Mouse (Mus musculus) megakaryocyte, embryonic 14.5 days (primary cell): Measurements from ENCODE around the gene Tmprss4.

Experiments used
- FLI1 ChIP-seq: IDR thresholded peaks from 2 replicates; pipeline ENCODE4 v1.6.1; 2012; ENCODE audit warnings: low read length, inconsistent platforms, mixed read lengths
- GATA1 ChIP-seq: IDR thresholded peaks from 3 replicates; pipeline ENCODE4 v1.6.1; 2012; ENCODE audit warnings: mixed read lengths, low read length, inconsistent platforms, borderline replicate concordance

DNA sequence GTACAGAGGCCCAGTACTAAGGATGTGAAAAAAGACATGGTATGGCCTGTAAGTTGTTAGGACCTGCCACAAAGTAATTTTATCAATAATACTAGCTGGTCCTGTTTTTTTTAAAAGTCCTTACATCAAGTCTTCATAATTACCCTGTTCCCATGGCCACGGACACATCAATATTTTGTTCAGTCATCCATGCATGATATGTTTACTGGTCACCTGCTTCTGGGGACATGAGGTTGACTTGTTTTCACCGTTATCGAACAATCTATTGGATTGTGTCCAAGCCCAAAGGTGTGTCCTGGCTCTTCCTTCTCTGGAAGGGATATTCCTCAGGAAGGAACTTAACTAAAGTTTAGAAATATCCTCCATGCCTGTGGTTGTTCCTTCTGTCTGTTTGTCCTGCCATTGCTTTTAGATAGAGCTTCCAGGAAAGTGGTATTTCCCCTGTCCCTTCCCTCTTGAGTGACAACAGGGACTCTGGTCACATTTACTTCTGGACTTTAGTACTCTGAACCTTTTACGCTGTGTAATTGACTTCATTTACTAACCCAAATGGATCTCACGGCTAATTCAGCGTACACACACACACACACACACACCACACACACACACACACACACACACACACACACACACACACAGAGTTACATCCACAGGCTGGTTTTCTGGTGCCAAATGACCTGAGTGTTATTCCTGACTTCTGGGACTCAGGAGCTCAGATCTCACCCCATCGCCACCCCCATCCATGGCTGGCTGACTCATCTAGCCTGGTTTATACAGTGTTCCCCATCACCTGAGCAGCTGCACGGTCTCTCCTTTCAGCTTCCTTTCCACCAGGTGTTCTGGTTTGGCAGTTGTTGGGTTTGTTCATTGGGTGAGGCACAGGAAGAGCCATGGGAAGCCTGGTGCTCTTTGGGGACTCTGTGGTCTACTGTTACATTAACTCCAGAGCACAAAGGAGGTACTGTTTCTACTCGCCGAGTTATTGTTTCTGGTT, 15.0 kb downstream of the Tmprss4 start:
- TF ChIP-seq FLI1 = no peak
- TF ChIP-seq GATA1 = no peak
